Mouse (Mus musculus) heart, postnatal 0 days (tissue): Measurements from ENCODE around the gene Pla1a. TPM values are rescaled to one million over a fixed set of nuclear protein-coding genes. Genes with fewer than 3 reads are reported as not detected.

Source experiments
- ATAC-seq: fragments of 200-750 bp; cut with Nextera tagmentation; 2 replicates; pipeline ENCODE4 v1.8.0; 2017; ENCODE audit warnings: low read depth, moderate number of reproducible peaks, moderate library complexity; ENCODE audit not compliant: insufficient read depth
- DNase-seq: peaks from one replicate; pipeline ENCODE4 v3.0.0-alpha.2; 2016; ENCODE audit warnings: low spot score
- H3K27ac ChIP-seq: fragments of 300-500 bp; sonication (generic); 2 replicates; pipeline ENCODE4 v1.5.1; 2014; ENCODE audit warnings: low read depth, mild to moderate bottlenecking
- H3K27me3 ChIP-seq: fragments of 300-500 bp; sonication (generic); 2 replicates; pipeline ENCODE4 v1.6.1; 2014; ENCODE audit warnings: low read length, mixed read lengths; ENCODE audit not compliant: control insufficient read depth, insufficient read depth
- H3K36me3 ChIP-seq: fragments of 300-500 bp; sonication (generic); replicated peaks from 2 replicates; pipeline ENCODE4 v1.6.1; 2014; ENCODE audit warnings: low read length, mixed read lengths; ENCODE audit not compliant: control insufficient read depth, insufficient read depth
- H3K4me1 ChIP-seq: fragments of 300-500 bp; sonication (generic); 2 replicates; pipeline ENCODE4 v1.6.1; 2014; ENCODE audit warnings: antibody characterized with exemption; ENCODE audit not compliant: control insufficient read depth, insufficient read depth
- H3K4me2 ChIP-seq: fragments of 300-500 bp; sonication (generic); 2 replicates; pipeline ENCODE4 v1.6.1; 2014; ENCODE audit warnings: low read depth, mild to moderate bottlenecking, low read length, moderate library complexity
- H3K4me3 ChIP-seq: fragments of 300-500 bp; sonication (generic); 2 replicates; pipeline ENCODE4 v1.5.1; 2014; ENCODE audit warnings: low read depth, low read length
- H3K9ac ChIP-seq: fragments of 300-500 bp; sonication (generic); replicated peaks from 2 replicates; pipeline ENCODE4 v1.6.1; 2014; ENCODE audit warnings: low read depth, low read length, mixed read lengths
- H3K9me3 ChIP-seq: fragments of 300-500 bp; sonication (generic); replicated peaks from 2 replicates; pipeline ENCODE4 v1.6.1; 2016; ENCODE audit warnings: low read length; ENCODE audit not compliant: control insufficient read depth
- CTCF ChIP-seq: IDR thresholded peaks from 2 replicates; pipeline ENCODE4 v1.5.1; 2016; ENCODE audit warnings: antibody characterized with exemption, control low read depth, low read depth
- EP300 ChIP-seq: IDR thresholded peaks from 2 replicates; pipeline ENCODE4 v1.6.1; 2016; ENCODE audit warnings: antibody characterized with exemption, low read depth
- WGBS: fragments of 180-500 bp; shearing (Covaris S2); extraction: QIAGEN DNeasy Blood & Tissue Kit; methylation state at CpG from one replicate; pipeline ENCODE4 v1.1.7; 2014; 5-methylcytosine and 5-hydroxymethylcytosine counted together
- polyA plus RNA-seq: library from polyadenylated mRNA; unstranded; fragments of >200 nt; fragmentation: Nextera tagmentation; extraction: Ambion mirVana; gene quantifications from 2 replicates; pipeline ENCODE4 v1.2.1, GENCODE M21; 2015
- total RNA-seq: library from RNA; depleted of rRNA; stranded (reverse); fragments of >200 nt; gene quantifications from 2 replicates; pipeline ENCODE4 v1.2.3, GENCODE M21; 2014; ENCODE audit warnings: low replicate concordance; rRNA removed

The Pla1a gene
- total and polyA plus RNA-seq, 2 experiments from 2014 or later, result 4.9 to 13.4 TPM

GRCm38 (mm10) chr16:38346529-38347325 lies 86.2 kb downstream of the Pla1a start, which contains the start of the genes Cox17 and Gm21987:
Gene Cox17 (plus strand): TSS chr16:38346991.
Gene Gm21987 (plus strand): TSS chr16:38347040.
- DNase-seq (peak; percentile 97), ATAC-seq (peak; percentile 86)
- whole genome bisulfite sequencing, result 2% methylated on average over 35 of the region's 35 CpGs
- H3K9ac ChIP-seq, result peak within 1 kb of the TSS; percentile 77
- H3K4me3 ChIP-seq, result peak within 1 kb of the TSS; percentile 67
- H3K9me3 ChIP-seq, result no peaks in the 10 kb centered on the region
- H3K36me3 ChIP-seq, result peaks cover 9% of the 10 kb centered on the region; the same call in 1 of the 2 replicates
- TF ChIP-seq EP300, result peak; percentile 80
- TF ChIP-seq CTCF, result no peak
- H3K4me1 ChIP-seq, result peaks cover 22% of the 10 kb centered on the region
- peak within 1 kb of the TSS; percentile 79 for H3K4me2 ChIP-seq
- no peaks in the 10 kb centered on the region for H3K27me3 ChIP-seq
- H3K27ac ChIP-seq, result peak within 1 kb of the TSS; percentile 94

Other genes starting within 250 kb of the Pla1a start
- gene Nr1i2, start 138.3 kb downstream of the Pla1a start, total RNA-seq, result not detected in 2 replicates
- not detected in 2 replicates for gene Nr1i2, start 138.3 kb downstream of the Pla1a start, polyA plus RNA-seq
- not detected in 2 replicates for gene Maats1, start 91.0 kb downstream of the Pla1a start, total RNA-seq
- 0.10 and 0.15 TPM in 2 replicates for gene Maats1, start 91.0 kb downstream of the Pla1a start, polyA plus RNA-seq
- gene Cox17, start 86.2 kb downstream of the Pla1a start, total RNA-seq, result 84.7 and 177 TPM in 2 replicates
- 579 and 627 TPM in 2 replicates for gene Cox17, start 86.2 kb downstream of the Pla1a start, polyA plus RNA-seq
- gene Gm21987, start 86.1 kb downstream of the Pla1a start, total RNA-seq, result not detected in 2 replicates
- 5.1 and 6.2 TPM in 2 replicates for gene Gm21987, start 86.1 kb downstream of the Pla1a start, polyA plus RNA-seq
- 982 and 1,104 TPM in 2 replicates for gene Popdc2, start 70.9 kb downstream of the Pla1a start, total RNA-seq
- gene Popdc2, start 70.9 kb downstream of the Pla1a start, polyA plus RNA-seq, result 564 and 675 TPM in 2 replicates
- 30.9 and 42.6 TPM in 2 replicates for gene Adprh, start 19.6 kb upstream of the Pla1a start, total RNA-seq
- 69.5 and 72.1 TPM in 2 replicates for gene Adprh, start 19.6 kb upstream of the Pla1a start, polyA plus RNA-seq
- gene Cd80, start 22.4 kb upstream of the Pla1a start, total RNA-seq, result 0.15 TPM in 1 of 2 replicates, not detected in the other
- gene Cd80, start 22.4 kb upstream of the Pla1a start, polyA plus RNA-seq, result 0.22 and 0.34 TPM in 2 replicates
- 46.2 and 90.1 TPM in 2 replicates for gene Timmdc1, start 89.5 kb upstream of the Pla1a start, total RNA-seq
- 47.4 and 51.0 TPM in 2 replicates for gene Timmdc1, start 89.5 kb upstream of the Pla1a start, polyA plus RNA-seq
- 17.6 and 20.5 TPM in 2 replicates for gene Poglut1, start 117.1 kb upstream of the Pla1a start, total RNA-seq
- 13.3 and 13.8 TPM in 2 replicates for gene Poglut1, start 117.1 kb upstream of the Pla1a start, polyA plus RNA-seq
- 11.7 and 28.7 TPM in 2 replicates for gene Tmem39a, start 125.6 kb upstream of the Pla1a start, total RNA-seq
- 23.3 and 23.8 TPM in 2 replicates for gene Tmem39a, start 125.6 kb upstream of the Pla1a start, polyA plus RNA-seq